Mouse (Mus musculus) granulocyte monocyte progenitor cell, adult 5-6 weeks (primary cell): ENCODE measurements around the gene Kidins220. TPM values are rescaled to one million over a fixed set of nuclear protein-coding genes. Genes with fewer than 3 reads are reported as not detected.
A peak's percentile ranks its signal among the peaks of the same experiment; 100 is the strongest.

Source experiments
- ATAC-seq: replicated peaks from 2 replicates; pipeline ENCODE4 v1.8.0; 2016; ENCODE audit warnings: mild to moderate bottlenecking, moderate TSS enrichment, inconsistent platforms; ENCODE audit not compliant: poor library complexity, severe bottlenecking
- total RNA-seq, 2 experiments: library from RNA; stranded (forward) in 1 of 2; stranded (reverse) in 1 of 2; fragments of 200-712, 200-1000 nt in 1 of 2; fragments of >200 nt in 1 of 2; fragmentation: Nextera tagmentation in 1 of 2; gene quantifications; 2 replicates each; pipeline ENCODE4 v1.2.3; 2014 to 2017

The Kidins220 gene
- total RNA-seq, 2 experiments from 2014 or later = 34.2 to 40.0 TPM

DNA sequence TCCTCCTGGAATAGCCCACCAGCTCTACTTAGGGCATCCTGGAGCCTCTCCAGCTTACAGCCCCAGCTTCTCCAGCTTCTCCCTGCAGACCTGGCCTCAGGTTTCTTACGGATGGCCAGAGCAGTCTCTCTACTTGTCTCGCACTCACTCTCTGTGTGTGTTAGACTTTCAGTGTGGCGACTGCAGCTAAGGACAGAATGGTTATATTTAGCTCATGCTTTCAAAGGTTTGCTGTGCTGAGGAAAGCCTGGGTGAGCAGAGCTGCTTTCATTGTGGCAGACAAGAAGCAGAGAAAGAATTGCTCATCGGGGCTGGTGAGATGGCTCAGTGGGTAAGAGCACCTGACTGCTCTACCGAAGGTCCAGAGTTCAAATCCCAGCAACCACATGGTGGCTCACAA is 46.3 kb downstream of the Kidins220 start:
- no peak for ATAC-seq

DNA sequence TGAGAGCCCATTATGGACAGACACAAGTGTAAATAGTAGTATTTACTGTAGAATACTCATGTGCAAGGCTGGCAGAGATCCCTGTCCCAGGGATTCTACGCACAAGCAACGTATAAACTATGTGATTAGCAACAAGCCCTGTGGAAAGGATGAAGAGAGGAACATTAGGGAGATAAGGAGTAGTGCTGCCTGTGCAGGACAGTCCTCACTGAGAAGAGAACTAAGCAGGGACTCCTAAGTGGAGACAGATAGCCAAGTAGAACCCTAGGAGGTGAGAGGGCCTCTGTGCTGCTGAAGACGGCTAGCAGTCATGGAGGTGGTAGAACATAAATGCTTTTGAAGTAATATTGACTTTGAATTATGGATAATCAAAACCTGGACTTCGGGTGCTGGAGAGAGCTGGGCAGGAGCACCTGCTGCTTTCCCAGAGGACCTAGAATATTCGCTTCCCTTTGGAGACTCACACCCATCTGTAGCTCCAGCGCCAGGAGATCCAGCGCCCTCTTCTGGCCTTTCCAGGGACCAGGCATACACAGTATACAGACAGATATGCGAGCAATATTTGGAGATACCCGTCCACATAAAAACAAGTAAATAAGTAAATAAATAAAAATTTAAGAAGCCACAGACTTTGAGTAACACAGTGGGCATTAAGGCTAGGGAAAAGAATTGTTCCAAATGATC is 50.3 kb downstream of the Kidins220 start:
- no peak for ATAC-seq

DNA sequence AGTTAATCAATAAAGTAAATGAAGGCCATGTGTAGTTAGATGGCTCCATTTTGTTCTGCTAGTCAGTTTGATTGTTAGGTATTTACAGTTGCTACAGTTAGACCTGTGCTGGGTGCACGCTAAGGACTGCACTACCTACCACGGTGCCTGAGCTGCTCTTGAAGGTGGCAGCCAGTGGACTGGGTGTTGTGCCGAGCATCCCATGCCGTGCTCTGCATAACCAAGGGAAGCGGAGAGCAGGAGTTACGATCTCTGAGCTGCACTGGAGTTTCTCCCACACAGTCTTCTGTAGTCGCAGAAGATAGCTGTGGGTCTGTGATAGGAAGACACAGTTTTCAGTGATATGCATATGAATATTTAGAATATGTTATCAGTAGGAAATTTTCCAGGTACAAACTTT is 51.6 kb downstream of the Kidins220 start:
- no peak for ATAC-seq

DNA sequence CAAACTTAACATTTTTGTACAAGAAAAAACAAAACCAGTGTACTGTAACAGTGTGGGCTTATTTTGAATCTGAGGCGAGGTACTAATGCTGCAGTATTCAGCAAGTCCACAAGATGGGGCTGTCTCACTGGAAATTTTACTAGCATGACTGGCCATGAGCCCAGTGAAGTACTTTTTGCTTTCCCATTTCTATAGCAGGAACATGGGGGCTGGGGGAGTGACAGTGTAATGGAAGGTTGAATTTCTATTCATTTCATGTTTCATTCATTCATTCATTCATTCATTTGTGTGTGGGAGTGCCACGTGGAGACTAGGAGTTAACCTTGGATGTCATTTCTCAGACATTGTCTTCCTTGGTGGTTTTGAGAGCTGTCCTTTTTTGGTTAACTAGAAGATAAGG is 52.7 kb downstream of the Kidins220 start:
- peak; percentile 62 for ATAC-seq

DNA sequence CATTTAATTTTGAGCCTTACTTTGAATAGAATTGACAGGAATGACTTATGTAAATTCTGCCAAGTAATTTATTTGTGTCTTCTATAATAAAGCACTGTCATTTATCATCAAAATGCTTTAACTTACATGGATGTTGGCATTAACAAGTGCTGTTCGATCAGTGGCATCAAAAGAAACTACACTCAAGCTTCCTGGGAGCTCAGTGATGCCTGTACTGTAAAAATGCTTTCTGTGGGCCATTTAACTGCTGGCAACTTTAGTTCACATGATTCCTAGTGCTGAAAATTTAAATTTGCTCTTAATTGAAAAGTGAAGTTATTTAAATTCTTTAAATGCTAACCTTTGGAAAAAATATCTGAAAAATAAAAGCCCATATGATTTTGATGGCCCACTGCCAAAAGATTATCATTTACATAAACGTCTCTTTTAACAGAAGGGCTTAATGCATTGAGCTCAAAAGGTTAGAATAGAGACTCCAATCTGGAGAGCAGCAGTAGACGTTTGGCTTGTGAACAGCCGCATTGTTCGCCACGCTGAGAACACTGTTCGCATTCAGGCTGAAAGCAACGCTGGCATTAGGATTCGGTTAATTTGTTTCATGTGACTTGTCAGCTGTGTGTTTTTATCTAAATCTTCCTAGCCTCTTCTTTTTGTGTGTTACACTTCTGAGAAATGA is 59.1 kb downstream of the Kidins220 start:
- no peak for ATAC-seq

DNA sequence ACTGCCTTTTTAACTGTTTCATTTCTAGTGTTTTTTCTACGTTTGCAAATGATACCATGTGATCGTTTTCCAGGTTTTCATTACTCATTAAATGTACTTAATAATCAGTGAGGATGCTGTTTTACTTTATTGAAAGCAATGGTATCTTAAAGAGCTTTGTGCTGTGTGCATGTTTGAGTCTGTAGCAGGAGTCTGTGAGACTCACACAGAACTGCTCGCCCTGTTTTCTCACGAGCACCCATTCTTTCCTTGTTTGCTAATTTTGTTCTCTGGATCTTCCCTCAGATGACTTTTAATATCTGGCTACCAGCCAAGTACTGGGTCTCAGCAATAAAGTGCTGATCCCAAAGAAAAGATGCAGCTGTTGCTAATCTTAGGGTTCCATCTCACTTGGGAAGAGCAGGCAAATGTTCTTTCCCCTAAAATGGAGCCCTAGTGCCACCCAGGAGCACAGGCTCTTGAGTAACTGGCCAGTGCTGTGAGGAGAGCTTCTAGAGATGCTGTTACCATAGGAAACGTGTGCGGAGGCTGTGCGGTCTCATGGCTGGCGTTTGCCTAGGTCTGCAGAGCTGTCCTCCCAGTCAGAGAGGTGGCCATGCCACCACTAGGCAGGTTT is 59.7 kb downstream of the Kidins220 start:
- ATAC-seq = no peak

DNA sequence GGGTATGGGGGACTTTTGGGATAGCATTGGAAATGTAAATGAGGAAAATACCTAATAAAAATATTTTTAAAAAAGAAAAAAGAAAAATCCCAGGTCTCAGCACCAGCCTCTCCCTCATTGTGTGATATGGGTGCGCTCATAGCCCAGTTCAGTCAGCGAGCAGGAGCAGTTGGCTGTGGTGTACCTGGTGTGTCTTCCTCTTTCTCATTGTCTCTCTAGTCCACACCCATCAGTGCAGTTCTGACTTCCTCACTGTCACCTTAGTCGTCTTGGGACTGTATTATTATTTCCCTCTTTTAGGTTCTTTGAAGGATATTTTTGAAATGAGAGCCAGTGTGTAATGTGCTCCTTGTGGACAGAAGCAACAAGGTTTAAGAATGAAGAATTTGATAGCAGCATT is 61.3 kb downstream of the Kidins220 start:
- ATAC-seq = no peak

DNA sequence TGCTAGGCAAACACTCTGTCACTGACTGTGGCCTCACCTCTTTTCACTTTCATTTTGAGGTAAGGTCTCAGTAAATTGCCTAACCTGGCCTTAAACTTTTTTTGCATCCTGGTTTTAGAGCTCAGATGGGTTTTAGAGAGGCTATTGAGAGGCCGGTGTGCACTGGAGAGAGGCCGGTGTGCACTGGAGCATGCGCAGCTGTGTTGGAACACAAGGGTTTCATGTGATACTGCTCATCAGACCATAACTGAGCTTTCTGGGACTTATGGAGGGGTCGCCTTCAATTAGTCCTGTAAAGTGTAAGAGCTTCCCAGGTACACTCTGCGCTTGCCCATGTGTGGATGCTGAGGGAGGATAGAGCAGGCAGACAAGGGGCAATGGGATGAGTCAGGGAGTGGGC is 62.5 kb downstream of the Kidins220 start:
- ATAC-seq = no peak

DNA sequence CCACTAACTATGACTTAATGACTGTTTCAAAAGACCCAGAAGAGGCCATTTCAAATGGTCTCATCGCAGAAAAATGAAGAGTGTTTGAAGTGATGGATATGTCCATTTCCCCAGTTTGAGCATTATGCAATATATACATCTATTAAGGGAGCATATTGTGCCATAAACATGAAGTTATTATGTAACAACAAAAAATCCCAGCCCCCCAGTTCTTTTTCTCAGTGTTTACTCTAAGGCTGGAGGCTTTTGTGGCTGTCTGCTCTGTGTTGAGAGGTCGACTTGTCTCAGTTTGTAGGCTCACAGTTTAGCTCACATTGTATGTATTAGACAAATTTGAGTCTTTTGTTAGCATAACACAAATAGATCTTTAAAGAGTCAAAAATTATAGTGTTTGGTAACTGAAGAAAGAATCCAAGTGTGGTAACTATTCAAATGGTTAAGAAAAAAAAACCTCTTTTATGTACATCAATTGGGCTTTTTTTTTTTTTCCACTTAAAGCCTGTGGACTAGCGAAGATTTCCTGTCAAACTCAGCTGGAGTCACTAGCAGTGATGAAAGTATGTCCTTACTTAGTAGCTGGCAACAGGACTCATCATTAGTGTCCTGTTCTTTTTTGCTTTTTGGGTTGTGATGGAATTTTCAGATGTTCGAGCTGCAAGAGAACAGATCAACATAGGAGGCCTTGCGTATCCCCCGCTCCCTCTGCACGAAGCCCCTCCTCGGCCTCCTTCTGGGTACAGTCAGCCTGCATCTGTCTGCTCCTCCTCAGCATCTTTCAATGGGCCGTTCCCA is 63.2 kb downstream of the Kidins220 start:
- no peak for ATAC-seq

DNA sequence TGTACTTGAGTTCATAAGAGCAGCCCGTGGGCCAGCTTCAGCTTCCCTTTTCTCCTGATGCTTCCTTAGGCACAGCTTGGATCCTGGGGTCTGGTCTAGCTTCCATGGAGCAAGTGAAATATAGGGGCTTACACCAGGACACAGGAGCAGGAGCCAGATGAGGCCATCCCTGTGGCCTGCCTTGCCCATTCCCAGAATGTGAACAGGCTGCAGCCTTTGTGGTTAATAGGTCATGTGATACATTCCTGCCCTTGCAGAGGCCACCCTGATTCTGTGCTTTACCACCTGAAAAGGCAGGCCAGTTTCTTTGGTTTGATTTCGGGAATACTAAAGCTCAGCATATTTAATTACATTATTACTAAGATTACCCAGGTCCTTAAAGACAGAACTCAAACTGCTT is 69.3 kb downstream of the Kidins220 start:
- ATAC-seq = no peak

DNA sequence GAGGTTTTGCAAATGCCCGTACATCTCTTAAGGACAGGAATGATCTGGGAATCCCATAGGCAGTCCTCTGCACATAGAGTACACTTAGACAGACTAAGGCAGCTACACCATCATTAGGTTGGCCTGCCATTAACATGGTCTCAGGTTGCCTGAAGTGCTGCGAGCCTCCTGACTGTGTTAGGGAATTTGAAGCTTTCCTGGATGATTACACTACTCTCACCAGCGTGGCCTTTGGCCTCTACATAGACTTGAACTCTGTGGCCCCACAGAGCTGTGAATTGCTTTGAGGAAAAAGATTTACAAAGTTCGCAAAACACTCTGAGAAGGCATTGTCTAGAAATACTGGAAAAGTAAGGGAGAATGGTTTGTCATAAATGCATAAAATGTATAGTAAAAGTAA is 69.9 kb downstream of the Kidins220 start:
- ATAC-seq = no peak

DNA sequence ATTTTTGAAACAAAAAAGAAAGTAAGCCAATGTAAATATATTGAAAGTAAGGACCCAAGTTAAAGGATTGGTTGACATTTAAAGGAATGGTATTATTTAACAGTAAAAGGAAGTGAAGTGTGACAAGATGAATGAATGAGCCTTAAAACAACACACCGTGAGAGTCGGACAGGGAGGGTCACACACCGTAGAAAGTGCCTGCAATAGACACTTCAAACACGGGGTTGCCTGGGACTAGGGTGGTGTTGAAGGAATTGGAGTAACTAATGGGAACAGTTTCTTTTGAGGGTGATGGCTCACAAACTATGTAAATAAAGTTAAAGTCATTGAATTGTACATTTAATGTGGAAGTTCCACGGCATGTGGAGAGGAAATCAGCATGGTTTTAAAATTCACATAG is 74.5 kb downstream of the Kidins220 start:
- ATAC-seq = no peak

DNA sequence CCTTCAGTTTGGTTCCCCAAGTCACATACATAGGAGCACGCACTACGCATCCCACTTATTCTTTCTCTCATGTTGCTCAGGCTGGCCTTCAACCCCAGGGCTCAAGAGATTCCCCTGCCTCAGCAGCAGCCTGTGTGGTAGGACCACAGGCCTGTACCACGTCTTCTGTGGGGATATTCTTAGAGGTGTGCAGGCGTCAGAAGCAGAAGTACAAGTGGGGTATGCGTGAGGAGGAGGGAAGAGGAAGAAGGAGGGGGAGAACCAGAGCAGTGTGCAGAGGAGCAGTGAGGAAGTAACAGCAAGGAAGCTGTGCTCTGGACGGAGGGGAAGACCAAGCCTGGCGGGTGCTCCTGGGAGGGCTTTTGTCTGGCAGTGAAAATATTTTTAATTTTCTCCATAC is 79.8 kb downstream of the Kidins220 start:
- ATAC-seq = peak; percentile 98

DNA sequence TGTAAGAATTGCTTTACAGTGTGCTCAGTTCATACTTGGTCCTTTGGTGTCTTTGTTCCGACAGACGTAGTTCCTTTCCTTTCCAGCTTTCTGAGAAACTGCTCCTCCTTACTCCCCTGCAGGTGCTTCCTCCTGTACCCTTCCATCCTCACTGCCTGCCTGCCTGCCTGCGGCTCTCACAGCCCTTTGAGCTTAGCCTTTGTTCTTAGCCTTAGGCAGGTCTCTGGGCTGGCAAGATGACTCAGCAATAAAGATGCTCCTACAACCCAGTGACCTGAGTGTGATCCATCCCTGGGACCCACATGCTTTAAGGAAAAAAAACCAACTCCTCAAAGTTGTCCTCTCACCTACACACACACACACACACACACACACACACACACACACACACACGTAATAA is 80.2 kb downstream of the Kidins220 start:
- ATAC-seq = peak; percentile 32; the same call in 1 of the 2 replicates

DNA sequence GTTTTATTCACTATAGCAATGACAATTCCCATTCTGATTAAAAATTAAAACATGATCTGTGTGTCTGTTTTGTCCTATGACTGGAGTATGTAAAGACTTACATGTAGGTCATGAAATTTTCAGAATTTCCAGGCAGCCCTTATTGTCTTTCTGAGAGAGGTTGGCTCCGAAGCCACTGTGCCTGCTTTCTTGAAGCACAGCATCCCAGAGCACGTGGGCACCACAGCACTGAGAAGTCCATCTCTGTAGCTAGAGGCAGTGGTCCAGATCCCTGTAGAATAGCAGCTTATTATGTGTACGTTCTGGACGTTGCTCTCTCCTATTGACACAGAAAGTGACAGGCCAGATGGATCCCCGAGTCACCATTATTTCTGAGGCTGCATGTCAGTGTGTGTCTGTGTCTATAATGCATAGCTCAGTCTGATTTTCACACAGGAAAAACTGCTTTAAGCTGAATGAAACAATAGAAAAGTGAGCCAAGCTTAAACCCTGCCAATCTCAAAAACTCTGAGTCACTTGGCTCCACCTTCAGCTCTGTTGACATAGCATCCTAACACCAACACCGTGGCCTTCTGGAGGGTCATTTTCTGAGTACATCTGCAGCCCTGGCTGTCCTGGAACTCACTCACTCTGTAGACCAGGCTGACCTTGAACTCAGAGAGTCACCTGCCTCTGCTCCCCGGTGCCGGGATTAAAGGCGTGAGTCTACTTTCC is 84.9 kb downstream of the Kidins220 start:
- no peak for ATAC-seq

DNA sequence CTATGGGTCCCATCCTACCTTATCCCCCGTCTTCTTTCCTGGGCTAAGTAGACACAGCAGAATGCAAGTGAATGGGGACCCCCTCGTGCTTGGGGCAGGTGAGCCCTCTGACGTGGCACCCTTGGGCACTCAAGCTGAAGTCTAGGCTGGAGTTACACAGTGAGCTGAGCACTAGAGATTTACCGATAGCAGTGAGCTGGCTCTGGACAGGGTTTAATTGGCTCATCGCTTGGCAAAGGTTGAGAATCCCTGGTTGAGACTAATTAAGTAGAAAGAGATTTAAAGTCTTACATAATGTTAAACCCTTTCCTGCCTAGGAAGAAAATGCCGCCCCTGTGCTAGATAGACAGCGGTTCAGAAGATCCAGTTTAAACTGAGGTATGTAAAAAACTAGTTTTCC is 86.2 kb downstream of the Kidins220 start:
- ATAC-seq = no peak

DNA sequence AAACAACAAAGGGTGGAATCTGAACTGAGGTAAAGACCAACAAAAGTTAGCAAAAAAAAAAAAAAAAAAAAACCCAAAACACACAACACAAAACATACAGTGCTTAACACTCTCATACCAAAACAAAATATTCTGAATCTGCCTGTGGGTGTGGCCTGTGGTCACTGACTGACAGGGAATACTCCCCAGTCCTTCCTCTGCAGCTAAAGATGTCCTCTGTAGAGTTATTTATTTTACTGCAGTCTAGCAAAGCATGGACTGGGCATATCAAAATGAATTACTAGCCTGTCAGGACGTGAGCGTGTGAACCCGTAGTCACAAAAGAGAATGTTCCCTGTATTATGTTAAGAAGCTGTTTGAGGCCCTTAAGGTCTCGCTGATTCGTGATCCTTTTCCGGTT is 87.5 kb downstream of the Kidins220 start:
- ATAC-seq = no peak

DNA sequence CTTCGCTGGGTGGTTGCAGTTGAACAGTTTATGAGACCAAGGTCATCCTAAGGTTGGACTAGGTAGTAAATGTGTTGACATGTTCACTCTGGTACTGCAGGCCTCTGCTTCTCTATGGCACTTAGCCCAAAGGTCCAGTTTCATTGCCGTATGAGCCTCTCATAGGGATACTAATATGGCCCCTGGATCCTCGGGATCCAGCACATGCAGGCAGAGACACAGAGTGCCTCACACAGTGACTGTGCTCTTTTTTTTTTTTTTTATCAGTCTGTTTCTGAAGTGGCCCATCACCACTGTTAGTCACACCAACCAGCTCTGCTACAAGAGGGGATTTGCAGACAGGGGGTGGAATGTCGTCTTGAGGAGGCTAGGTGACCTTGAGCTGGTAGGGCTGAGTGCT is 98.6 kb downstream of the Kidins220 start:
- no peak for ATAC-seq

DNA sequence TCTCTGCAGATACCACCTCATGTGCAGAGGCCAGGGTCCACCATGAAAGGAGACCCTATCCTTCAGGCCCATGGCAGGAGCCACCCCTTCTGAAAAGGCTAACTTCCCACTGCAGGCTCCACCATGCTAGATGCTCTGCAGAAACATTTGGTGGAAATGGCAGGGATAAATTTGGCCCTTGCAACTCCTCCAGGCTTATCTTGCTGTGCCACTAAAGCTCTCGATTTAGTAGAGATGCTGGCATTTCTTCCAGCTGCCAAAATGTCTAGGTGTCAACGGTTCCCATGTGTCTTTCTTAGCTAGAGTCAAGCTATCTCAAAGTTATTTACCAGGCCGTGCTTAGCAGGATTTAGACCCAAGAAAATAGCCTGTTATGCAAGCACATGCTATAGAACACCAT is 99.6 kb downstream of the Kidins220 start:
- ATAC-seq = no peak
